Mouse (Mus musculus) naive thymus-derived CD4-positive, alpha-beta T cell, adult 5 months (primary cell): Measurements from ENCODE around the gene Gm3336. TPM values are rescaled to one million over a fixed set of nuclear protein-coding genes. Genes with fewer than 3 reads are reported as not detected.

ENCODE experiments used
- polyA plus RNA-seq: library from polyadenylated mRNA; unstranded; fragments of 100-300 nt; shearing (Covaris generic); gene quantifications from one replicate; pipeline ENCODE4 v1.2.1, GENCODE M21; 2017

The Gm3336 gene
- polyA plus RNA-seq: not detected

DNA sequence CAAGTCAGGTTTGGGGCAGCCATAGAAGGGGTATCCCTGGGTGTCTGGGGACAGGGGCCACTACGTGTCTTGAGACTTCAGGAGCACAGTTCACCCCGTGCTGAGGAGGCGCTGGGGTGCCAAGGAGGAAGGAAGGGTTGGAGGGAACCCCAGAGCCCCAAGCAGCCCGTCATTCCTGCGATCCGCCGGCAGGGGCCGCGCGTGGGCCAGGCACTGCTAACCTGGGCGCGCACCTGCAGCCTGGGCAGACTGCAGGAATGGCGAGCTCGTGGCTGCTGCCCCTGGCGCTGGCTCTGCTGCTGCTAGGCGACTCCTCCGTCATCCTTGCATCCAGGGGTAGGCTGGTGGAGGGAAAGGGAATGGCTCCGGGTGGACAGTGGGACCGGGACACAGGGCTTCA lies at the start of gene Gm3336:
Gm3336 (plus strand) TSS at position 247 of the 400 bp plus-strand sequence.

DNA sequence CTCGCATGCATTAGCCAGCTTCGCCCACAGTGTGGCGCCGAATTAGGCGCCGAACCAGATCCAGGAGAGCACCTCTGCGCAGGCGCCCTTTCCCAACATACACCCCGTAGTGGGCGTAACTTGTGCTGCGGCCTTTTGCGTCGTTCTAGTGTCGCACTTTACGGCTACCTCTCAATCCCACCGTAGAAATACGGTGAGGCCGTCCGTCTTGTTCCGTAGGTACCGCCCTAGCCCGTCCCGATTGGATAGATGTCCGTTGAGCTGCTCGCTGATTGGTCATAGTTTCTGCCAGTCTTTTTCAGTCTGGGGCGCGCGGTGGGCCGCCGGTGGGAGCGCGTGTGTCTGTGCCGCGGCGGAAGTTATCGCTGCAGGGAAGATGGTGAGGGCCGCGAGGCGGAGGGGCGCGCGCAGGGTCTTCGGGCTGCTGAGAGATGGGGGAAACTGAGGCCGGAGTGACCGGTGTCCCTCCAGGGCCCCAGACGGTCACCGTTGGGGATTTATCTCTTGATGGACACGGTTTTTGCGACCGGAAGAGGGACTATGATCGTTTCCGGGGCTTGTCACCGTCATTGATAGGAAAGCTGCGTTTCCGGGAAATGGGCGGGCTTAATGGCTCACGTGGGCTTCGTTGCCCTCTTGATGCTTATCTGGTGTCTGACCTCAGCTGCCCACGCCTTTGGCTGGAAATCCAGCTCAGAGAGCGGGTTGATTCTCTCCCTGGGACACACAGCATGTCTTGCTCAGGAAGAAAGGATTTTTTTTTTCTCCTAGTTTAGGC lies 45.1 kb upstream of the Gm3336 start, which contains the start of gene Lsm4:
Lsm4 (plus strand) TSS at position 170 of the 778 bp plus-strand sequence.

DNA sequence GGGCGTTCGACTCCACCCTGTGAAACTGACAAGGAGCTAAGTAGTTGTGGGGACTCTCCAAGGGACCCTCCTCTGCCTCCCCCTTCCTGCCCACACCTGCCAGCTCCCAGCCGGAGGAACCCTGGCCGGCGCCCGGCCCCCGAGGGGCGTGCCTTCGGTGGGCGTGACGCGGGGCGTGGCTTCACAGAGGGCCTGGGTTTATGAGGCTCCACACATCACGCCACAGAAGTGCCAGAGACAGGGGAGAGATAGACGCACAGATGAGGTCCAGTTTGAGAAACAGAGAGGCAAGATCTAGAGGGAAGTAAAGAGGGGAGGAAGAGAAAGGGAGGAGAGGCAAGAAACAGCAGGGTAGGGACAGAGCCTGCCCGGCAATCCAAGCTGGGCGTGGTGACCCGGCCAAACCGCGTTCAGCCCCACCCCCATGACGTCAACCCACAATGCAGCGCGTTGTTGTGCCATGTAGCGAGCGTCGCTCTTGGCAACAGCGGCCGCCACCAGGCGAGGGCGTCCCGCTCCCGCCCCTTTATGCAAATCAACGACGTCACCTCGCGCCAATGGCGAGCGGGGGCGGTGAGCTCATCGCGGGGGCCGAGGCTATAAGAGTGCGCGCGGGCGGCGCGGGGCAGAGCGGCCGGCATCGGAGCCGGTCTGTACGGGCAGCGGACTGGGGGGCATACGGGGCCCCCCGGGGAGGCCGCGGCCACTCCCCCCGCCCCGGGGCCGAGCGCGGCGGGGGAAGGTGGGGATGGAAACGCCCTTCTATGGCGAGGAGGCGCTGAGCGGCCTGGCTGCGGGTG lies 19.8 kb upstream of the Gm3336 start, which contains the start of gene Jund:
Jund (plus strand) TSS at position 640 of the 800 bp plus-strand sequence.

DNA sequence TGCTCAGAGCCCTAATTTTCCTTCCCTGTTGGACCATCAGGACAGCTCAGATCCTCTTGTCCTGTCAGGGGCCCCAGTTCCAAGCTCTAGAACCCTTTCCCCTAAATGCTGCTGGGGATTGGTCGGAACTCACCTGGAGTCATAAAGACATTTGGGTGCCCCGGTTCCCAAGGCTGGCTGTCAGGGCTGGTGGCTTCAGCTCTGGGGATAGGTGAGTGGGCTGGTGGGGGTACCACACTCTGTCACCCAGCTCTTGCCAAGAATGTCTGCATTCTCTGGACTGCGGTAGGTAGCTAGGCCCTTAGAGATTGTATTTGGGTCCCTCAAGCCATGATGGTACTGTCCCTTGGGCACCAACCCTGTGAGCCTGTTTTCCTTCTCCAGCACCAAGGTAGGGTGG lies 15.1 kb upstream of the Gm3336 start, which contains the start of gene Iqcn:
Iqcn (plus strand) TSS at position 171 of the 400 bp plus-strand sequence.

DNA sequence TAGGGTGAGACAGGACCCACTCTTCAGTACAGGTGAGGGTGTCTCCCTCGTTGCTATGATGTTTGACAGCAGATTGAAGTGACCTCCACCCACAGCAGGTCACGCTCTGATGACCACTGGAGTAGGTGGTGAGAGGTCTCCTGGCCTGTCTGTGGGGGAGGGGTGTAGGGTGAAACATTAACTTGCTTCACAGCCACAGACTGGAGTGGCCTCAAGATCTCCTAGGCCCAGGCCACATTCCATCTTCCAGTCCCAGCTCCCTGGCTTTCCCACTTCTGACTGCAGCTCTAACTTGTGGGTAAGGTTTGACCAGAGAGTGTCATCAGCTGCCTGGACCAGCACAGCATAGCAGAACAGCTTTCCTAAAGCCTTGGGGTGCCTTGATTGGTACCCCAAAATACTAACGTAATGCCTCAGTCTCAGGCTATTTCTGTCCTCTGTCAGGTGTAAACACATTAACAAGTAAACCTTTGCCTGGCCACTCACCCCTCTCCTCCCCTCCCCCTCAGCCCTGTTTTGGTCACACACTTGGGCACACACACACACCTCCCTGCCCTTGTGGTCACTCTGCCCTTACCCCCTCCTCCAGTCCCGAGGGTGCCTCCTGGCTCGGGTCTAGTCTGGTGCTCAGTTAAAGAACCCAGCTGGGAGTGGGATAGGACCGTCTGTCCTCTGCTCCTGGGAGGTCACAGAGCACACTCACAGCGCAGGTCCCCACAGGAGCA lies 5.3 kb downstream of the Gm3336 start, which contains the start of gene Pde4c:
Pde4c (plus strand) TSS at position 235 of the 725 bp plus-strand sequence.

DNA sequence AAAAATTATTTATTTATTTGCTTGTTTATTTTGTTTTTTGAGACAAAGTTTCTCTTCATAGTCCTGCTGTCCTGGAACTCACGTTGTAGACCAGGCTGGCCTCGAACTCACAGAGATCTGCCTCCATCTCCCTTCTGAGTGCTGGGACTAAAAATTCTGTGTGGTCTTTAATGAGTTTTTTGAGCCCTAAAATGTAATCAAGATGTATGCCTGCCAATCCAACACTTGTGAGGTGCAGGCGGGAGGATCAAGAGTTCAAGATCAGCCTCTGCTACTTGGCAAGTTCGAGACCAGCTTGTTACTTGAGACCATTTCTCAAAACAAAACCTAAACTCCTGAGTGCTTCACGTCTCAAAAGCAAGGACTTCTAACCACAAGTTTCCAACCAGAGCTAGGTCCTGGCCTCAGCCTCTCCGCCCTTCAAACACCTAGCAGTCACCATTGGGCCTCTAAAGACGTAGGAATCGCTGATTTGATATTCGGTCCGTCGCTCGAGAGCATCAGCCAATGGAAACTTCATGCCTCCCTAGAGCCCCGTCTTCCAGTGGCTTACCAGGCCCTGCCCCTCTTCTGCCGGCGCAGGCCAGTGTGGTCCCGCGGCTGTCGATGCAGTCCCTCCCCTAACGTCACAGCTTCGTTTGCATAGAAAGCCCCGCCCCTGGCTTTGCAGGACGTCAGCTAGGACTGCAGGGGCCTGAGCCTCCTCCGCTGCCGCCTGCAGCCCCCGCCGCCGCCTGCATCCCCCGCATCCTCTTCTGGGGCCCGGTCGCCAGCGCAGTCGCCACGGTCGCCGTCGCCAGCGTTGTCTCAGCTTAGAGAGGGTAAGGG lies 35.9 kb downstream of the Gm3336 start, which contains the start of gene Rab3a:
Rab3a (plus strand) TSS at position 637 of the 828 bp plus-strand sequence.

DNA sequence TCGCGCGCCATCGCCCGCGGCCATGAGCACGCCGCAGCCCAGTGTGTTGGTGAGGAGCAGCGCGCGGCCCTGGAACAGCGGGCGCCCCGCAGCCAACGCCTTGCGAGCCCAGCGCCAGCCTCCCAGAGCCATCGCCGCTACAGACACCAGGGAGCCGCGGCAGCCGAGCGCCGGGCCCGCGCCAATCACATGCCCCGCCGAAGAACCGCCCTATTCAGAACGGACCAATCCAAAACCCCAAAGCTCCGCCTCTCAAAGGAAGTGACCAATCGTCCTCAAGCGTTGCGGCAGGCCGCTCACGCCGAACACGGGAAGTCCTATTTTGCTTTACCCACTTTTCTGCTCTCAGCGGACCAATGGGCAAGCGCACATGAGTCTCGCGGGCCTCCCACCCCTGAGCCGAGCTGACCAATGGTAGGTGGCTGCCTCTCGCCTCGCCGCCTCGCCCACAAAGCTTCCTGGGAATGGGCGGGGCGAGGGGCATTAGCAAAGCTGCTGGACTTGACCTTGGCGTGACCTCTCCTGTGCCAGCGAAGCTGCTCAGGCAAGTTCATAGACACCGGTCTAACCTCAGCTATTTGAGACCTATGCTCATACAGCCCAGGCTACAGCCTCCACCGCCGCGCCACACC lies 42.5 kb downstream of the Gm3336 start, which contains the start of gene Mpv17l2:
Mpv17l2 (minus strand) TSS at position 172 of the 632 bp plus-strand sequence.

Other genes with a start within 250 kb of the Gm3336 start
- gene Klhl26, start 241.6 kb upstream of the Gm3336 start, polyA plus RNA-seq: 9.8 TPM
- not detected for gene Tmem59l, start 231.2 kb upstream of the Gm3336 start, polyA plus RNA-seq
- not detected for gene Crlf1, start 225.4 kb upstream of the Gm3336 start, polyA plus RNA-seq
- gene Rex1bd, start 211.8 kb upstream of the Gm3336 start, polyA plus RNA-seq: 62.7 TPM
- 1,566 TPM for gene Uba52, start 207.7 kb upstream of the Gm3336 start, polyA plus RNA-seq
- 382 TPM for gene Fkbp8, start 190.8 kb upstream of the Gm3336 start, polyA plus RNA-seq
- gene Kxd1, start 190.6 kb upstream of the Gm3336 start, polyA plus RNA-seq: 67.1 TPM
- 42.9 TPM for gene Ell, start 179.1 kb upstream of the Gm3336 start, polyA plus RNA-seq
- 86.8 TPM for gene Isyna1, start 124.2 kb upstream of the Gm3336 start, polyA plus RNA-seq
- 127 TPM for gene Ssbp4, start 109.7 kb upstream of the Gm3336 start, polyA plus RNA-seq
- 0.36 TPM for gene Lrrc25, start 102.4 kb upstream of the Gm3336 start, polyA plus RNA-seq
- not detected for gene Gdf15, start 86.1 kb upstream of the Gm3336 start, polyA plus RNA-seq
- 0.44 TPM for gene Pgpep1, start 58.2 kb upstream of the Gm3336 start, polyA plus RNA-seq
- gene Lsm4, start 45.3 kb upstream of the Gm3336 start, polyA plus RNA-seq: 329 TPM
- gene Jund, start 19.6 kb upstream of the Gm3336 start, polyA plus RNA-seq: 969 TPM
- gene Iqcn, start 15.1 kb upstream of the Gm3336 start, polyA plus RNA-seq: 0.07 TPM
- 0.22 TPM for gene Pde4c, start 5.2 kb downstream of the Gm3336 start, polyA plus RNA-seq
- gene Rab3a, start 36.1 kb downstream of the Gm3336 start, polyA plus RNA-seq: 3.6 TPM
- gene Mpv17l2, start 42.4 kb downstream of the Gm3336 start, polyA plus RNA-seq: 26.5 TPM
- 12.9 TPM for gene Pik3r2, start 58.2 kb downstream of the Gm3336 start, polyA plus RNA-seq
- 98.5 TPM for gene Mast3, start 86.5 kb downstream of the Gm3336 start, polyA plus RNA-seq
- gene Il12rb1, start 89.9 kb downstream of the Gm3336 start, polyA plus RNA-seq: 1.9 TPM
- gene Arrdc2, start 121.2 kb downstream of the Gm3336 start, polyA plus RNA-seq: 25.1 TPM
- not detected for gene Kcnn1, start 144.7 kb downstream of the Gm3336 start, polyA plus RNA-seq
- gene Ccdc124, start 155.4 kb downstream of the Gm3336 start, polyA plus RNA-seq: 45.8 TPM
- not detected for gene Slc5a5, start 174.2 kb downstream of the Gm3336 start, polyA plus RNA-seq
- gene Rpl18a, start 178.9 kb downstream of the Gm3336 start, polyA plus RNA-seq: 8,391 TPM
- 59.0 TPM for gene Map1s, start 187.4 kb downstream of the Gm3336 start, polyA plus RNA-seq